Mouse (Mus musculus) G1E (cell line): ENCODE measurements around the gene Defb33. TPM values are rescaled to one million over a fixed set of nuclear protein-coding genes. Genes with fewer than 3 reads are reported as not detected.

Source experiments
- ATAC-seq: 2 replicates; pipeline ENCODE4 v1.8.0; 2016; ENCODE audit warnings: mild to moderate bottlenecking; ENCODE audit not compliant: insufficient number of reproducible peaks, poor library complexity, low FRiP score, severe bottlenecking; ENCODE audit errors: extremely low read depth
- DNase-seq: peaks from one replicate; pipeline ENCODE4 v3.0.0; 2012; ENCODE audit warnings: low spot score
- H3K27me3 ChIP-seq: 2 replicates; pipeline ENCODE4 v1.6.1; 2012; ENCODE audit warnings: mild to moderate bottlenecking, low read length, inconsistent platforms; ENCODE audit not compliant: insufficient read depth
- H3K36me3 ChIP-seq: replicated peaks from 2 replicates; pipeline ENCODE3; 2012; ENCODE audit warnings: mild to moderate bottlenecking, inconsistent platforms
- H3K4me1 ChIP-seq: 2 replicates; pipeline ENCODE4 v1.6.1; 2012; ENCODE audit warnings: low read depth, low read length, inconsistent platforms, mixed read lengths; ENCODE audit not compliant: insufficient read depth
- H3K4me3 ChIP-seq: 2 replicates; pipeline ENCODE4 v1.5.1; 2012; ENCODE audit warnings: low read depth, mild to moderate bottlenecking, inconsistent platforms, low read length, moderate library complexity, mixed read lengths
- H3K9me3 ChIP-seq: replicated peaks from 2 replicates; pipeline ENCODE4 v1.6.1; 2012; ENCODE audit warnings: inconsistent platforms
- CTCF ChIP-seq: IDR thresholded peaks from 2 replicates; pipeline ENCODE4 v1.5.1; 2012; ENCODE audit warnings: low read depth, low read length, inconsistent platforms, mixed read lengths
- GATA1 ChIP-seq: IDR thresholded peaks from 2 replicates; pipeline ENCODE4 v1.6.1; 2012; ENCODE audit warnings: borderline replicate concordance, low read length, inconsistent platforms, mixed read lengths
- GATA2 ChIP-seq: IDR thresholded peaks from 2 replicates; pipeline ENCODE4 v1.6.1; 2012; ENCODE audit warnings: low read depth, low read length, inconsistent platforms, borderline replicate concordance
- POLR2AphosphoS5 ChIP-seq: IDR thresholded peaks from 2 replicates; pipeline ENCODE4 v1.6.1; 2012; ENCODE audit warnings: low read depth, low read length, inconsistent platforms; ENCODE audit not compliant: insufficient replicate concordance
- TAL1 ChIP-seq: conservative IDR thresholded peaks from 2 replicates; pipeline ENCODE4 v1.6.1; 2012; ENCODE audit warnings: low read depth, low read length, inconsistent platforms, mixed read lengths
- polyA plus RNA-seq: library from polyadenylated mRNA; stranded (reverse); fragments of >175 nt; gene quantifications from 2 replicates; pipeline ENCODE4 v1.2.3, GENCODE M21; 2012
- total RNA-seq, 2 experiments: library from RNA; stranded (forward) in 1 of 2; stranded (reverse) in 1 of 2; fragments of 200-1000 nt in 1 of 2; fragments of >200 nt in 1 of 2; fragmentation: Nextera tagmentation in 1 of 2; gene quantifications; 2 replicates each; pipeline ENCODE4 v1.2.3; 2014 to 2017

The Defb33 gene
- total and polyA plus RNA-seq, 3 experiments: not detected

DNA sequence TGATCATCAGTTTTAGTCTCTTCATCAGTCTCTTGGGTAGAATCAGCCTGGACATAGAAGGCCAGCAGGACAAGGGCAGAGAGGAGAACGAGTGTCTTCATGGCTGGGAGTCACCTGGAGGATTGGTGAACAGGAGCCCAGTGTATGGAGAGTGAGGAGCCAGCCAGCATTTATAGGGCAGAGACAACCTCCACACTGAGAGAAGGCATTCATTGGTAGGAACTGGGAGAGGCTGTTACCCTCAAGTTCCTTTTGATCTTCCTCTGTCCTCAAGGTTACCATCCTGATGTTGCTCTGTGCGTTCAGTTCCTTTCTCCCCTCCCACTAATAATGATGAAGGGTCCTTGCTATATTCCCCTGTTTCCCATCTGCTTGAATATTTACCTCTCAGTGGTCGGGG is 52.1 kb downstream of the Defb33 start, which contains the start of gene AY761185:
TSS of gene AY761185 (minus strand) at position 101 of the 400 bp plus-strand sequence.
- no peak for TF ChIP-seq CTCF
- no peak for TF ChIP-seq GATA1
- no peak for TF ChIP-seq POLR2AphosphoS5
- no peak for TF ChIP-seq GATA2
- TF ChIP-seq TAL1: no peak

More for the DNA sequence above, 52.1 kb downstream of the Defb33 start, which contains the start of gene AY761185:
- Histone ChIP-seq H3K36me3 (no peaks in the 10 kb centered on the region), H3K9me3 (no peaks in the 10 kb centered on the region), H3K4me1 (no peaks in the 10 kb centered on the region), H3K4me3 (no peak within 1 kb of the TSS), H3K27me3 (no peaks in the 10 kb centered on the region)
- DNase-seq: no peak
- ATAC-seq: no peak

Other genes starting within 250 kb of the Defb33 start
- not detected in 2 replicates for gene Gm15056, start 10.0 kb downstream of the Defb33 start, total RNA-seq (2014; fragmentation: Nextera tagmentation)
- not detected in 2 replicates for gene Gm15056, start 10.0 kb downstream of the Defb33 start, total RNA-seq (2017)
- not detected in 2 replicates for gene Gm15056, start 10.0 kb downstream of the Defb33 start, polyA plus RNA-seq
- gene Gm6040, start 29.4 kb downstream of the Defb33 start, total RNA-seq (2014; fragmentation: Nextera tagmentation): not detected in 2 replicates
- gene Gm6040, start 29.4 kb downstream of the Defb33 start, total RNA-seq (2017): not detected in 2 replicates
- not detected in 2 replicates for gene Gm6040, start 29.4 kb downstream of the Defb33 start, polyA plus RNA-seq
- gene AY761185, start 52.0 kb downstream of the Defb33 start, total RNA-seq (2014; fragmentation: Nextera tagmentation): not detected in 2 replicates
- gene AY761185, start 52.0 kb downstream of the Defb33 start, total RNA-seq (2017): not detected in 2 replicates
- not detected in 2 replicates for gene AY761185, start 52.0 kb downstream of the Defb33 start, polyA plus RNA-seq
- gene Defa21, start 132.9 kb downstream of the Defb33 start, total RNA-seq (2014; fragmentation: Nextera tagmentation): not detected in 2 replicates
- gene Defa21, start 132.9 kb downstream of the Defb33 start, total RNA-seq (2017): not detected in 2 replicates
- not detected in 2 replicates for gene Defa21, start 132.9 kb downstream of the Defb33 start, polyA plus RNA-seq
- not detected in 2 replicates for gene Defa23, start 162.4 kb downstream of the Defb33 start, total RNA-seq (2014; fragmentation: Nextera tagmentation)
- not detected in 2 replicates for gene Defa23, start 162.4 kb downstream of the Defb33 start, total RNA-seq (2017)
- gene Defa23, start 162.4 kb downstream of the Defb33 start, polyA plus RNA-seq: not detected in 2 replicates
- not detected in 2 replicates for gene Defa35, start 172.4 kb downstream of the Defb33 start, total RNA-seq (2014; fragmentation: Nextera tagmentation)
- not detected in 2 replicates for gene Defa35, start 172.4 kb downstream of the Defb33 start, total RNA-seq (2017)
- gene Defa35, start 172.4 kb downstream of the Defb33 start, polyA plus RNA-seq: not detected in 2 replicates
- not detected in 2 replicates for gene Defa25, start 191.8 kb downstream of the Defb33 start, total RNA-seq (2014; fragmentation: Nextera tagmentation)
- not detected in 2 replicates for gene Defa25, start 191.8 kb downstream of the Defb33 start, total RNA-seq (2017)
- not detected in 2 replicates for gene Defa25, start 191.8 kb downstream of the Defb33 start, polyA plus RNA-seq
- not detected in 2 replicates for gene Gm14851, start 203.4 kb downstream of the Defb33 start, total RNA-seq (2014; fragmentation: Nextera tagmentation)
- gene Gm14851, start 203.4 kb downstream of the Defb33 start, total RNA-seq (2017): not detected in 2 replicates
- gene Gm14851, start 203.4 kb downstream of the Defb33 start, polyA plus RNA-seq: not detected in 2 replicates
- not detected in 2 replicates for gene Defa30, start 242.0 kb downstream of the Defb33 start, total RNA-seq (2014; fragmentation: Nextera tagmentation)
- gene Defa30, start 242.0 kb downstream of the Defb33 start, total RNA-seq (2017): not detected in 2 replicates
- gene Defa30, start 242.0 kb downstream of the Defb33 start, polyA plus RNA-seq: not detected in 2 replicates